Mouse (Mus musculus): Measurements from ENCODE around the gene Hoxa9. TPM values are rescaled to one million over a fixed set of nuclear protein-coding genes. Genes with fewer than 3 reads are reported as not detected.

The Hoxa9 gene
- polyA plus RNA-seq, 1 experiment from 2014 or later = 57.3 TPM

DNA sequence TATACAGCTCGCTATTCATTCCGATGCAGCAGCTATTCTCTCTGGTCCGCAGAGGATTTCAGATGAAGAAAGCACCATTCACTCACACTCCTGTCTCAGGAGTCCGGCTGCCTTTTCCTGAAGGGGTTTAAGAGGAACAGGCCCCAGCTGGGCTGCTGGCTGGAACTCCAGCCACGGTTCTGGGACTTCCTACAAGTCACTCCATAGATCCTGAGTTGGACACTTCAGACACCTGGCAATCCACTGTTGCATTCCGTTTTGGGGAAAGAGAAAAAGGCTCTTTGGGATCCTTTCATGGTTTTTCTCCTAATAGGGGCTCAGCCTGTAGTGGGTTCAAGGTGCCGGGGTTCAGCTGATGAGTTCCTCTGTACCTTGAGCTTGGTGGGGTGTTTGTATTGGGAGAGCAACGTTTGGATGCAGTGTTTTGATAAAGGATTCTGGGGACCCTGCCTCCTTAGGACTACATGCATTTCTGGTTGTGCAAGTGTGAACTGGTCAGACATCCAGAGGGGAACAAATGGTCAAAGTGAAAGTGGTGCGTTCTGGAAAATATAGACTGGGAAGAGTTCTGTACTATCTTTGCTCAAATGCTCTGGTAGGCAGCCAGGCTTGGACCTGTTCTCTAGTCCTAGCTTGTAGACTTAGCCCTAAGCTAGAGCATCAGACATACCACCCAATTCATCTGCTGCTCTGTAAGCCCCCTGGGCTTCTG, 31.0 kb upstream of the Hoxa9 start:
- H3K4me2 ChIP-seq (ENCODE audit: low read length) = no peak overlapping the region
- DNase-seq (ENCODE audit: low spot score) = peak; percentile 23
- no peak overlapping the region for H3K4me3 ChIP-seq (replicated peaks; ENCODE audit: low read depth, low read length)
- no peaks in the 10 kb centered on the region for H3K9me3 ChIP-seq (replicated peaks; ENCODE audit: low read length)
- peaks cover 72% of the 10 kb centered on the region for H3K27me3 ChIP-seq (ENCODE audit: insufficient read depth, low read length)
- TF ChIP-seq CTCF (IDR thresholded peaks at IDR 0.05; ENCODE audit: low read depth) = no peak
- H3K4me1 ChIP-seq (replicated peaks; ENCODE audit: insufficient read depth, low read length) = no peaks in the 10 kb centered on the region; the same call in 1 of the 2 replicates
- no peak overlapping the region for H3K9ac ChIP-seq (ENCODE audit: low read depth, low read length)
- 3% methylated on average over 9 of the region's 9 CpGs for WGBS
- no peak for ATAC-seq (replicated peaks; ENCODE audit: low FRiP score, low read depth)
- no peaks in the 10 kb centered on the region for H3K36me3 ChIP-seq (ENCODE audit: insufficient read depth, low read length)
- H3K27ac ChIP-seq = no peak overlapping the region

GRCm38 (mm10) chr6:52260654-52261575, 30.0 kb upstream of the Hoxa9 start, which contains the start of gene Hoxa13:
Gene Hoxa13 (minus strand): TSS chr6:52260880.
- peaks cover 64% of the 10 kb centered on the region for H3K27me3 ChIP-seq (ENCODE audit: insufficient read depth, low read length)
- no peaks in the 10 kb centered on the region for H3K9me3 ChIP-seq (replicated peaks; ENCODE audit: low read length)
- peak; percentile 48; the same call in 1 of the 2 replicates for ATAC-seq (replicated peaks; ENCODE audit: low FRiP score, low read depth)
- H3K9ac ChIP-seq (ENCODE audit: low read depth, low read length) = no peak within 1 kb of the TSS
- no peaks in the 10 kb centered on the region; the same call in 1 of the 2 replicates for H3K4me1 ChIP-seq (replicated peaks; ENCODE audit: insufficient read depth, low read length)
- peak; percentile 17 for DNase-seq (ENCODE audit: low spot score)
- H3K36me3 ChIP-seq (ENCODE audit: insufficient read depth, low read length) = no peaks in the 10 kb centered on the region
- peak within 1 kb of the TSS; percentile 37 for H3K4me3 ChIP-seq (replicated peaks; ENCODE audit: low read depth, low read length)
- no peak within 1 kb of the TSS for H3K27ac ChIP-seq
- H3K4me2 ChIP-seq (ENCODE audit: low read length) = peak within 1 kb of the TSS; percentile 55
- 1% methylated on average over 43 of the region's 72 CpGs for WGBS
- no peak for TF ChIP-seq CTCF (IDR thresholded peaks at IDR 0.05; ENCODE audit: low read depth)

DNA sequence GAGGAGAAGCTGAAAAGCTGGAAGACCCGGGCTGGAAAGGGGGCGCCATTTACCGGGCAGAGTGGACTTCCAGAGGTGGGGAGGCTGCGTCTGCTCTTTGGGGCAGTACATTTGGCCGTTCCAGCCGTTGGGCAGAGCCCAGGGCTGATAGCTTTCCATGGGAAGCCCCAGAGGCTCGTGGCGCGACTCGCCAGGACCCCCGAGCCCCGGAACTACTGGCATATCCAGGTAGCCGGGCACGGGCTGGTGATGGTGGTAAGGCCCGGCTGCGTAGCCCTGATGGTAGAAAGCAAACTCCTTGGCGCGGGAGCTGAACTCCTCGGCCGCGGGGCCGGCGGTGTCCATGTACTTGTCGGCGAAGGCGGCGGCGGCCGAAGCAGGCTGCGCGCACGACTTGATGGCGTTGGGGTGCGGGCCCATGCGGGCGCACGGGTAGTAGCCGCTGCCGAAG, 28.9 kb upstream of the Hoxa9 start:
- peak; percentile 12 for DNase-seq (ENCODE audit: low spot score)
- no peak overlapping the region for H3K9ac ChIP-seq (ENCODE audit: low read depth, low read length)

GRCm38 (mm10) chr6:52259081-52259790, 28.3 kb upstream of the Hoxa9 start:
- Histone ChIP-seq H3K9me3 (replicated peaks; ENCODE audit: low read length) (no peaks in the 10 kb centered on the region), H3K9ac (ENCODE audit: low read depth, low read length) (no peak overlapping the region), H3K4me1 (replicated peaks; ENCODE audit: insufficient read depth, low read length) (no peaks in the 10 kb centered on the region; the same call in 1 of the 2 replicates), H3K36me3 (ENCODE audit: insufficient read depth, low read length) (no peaks in the 10 kb centered on the region), H3K27me3 (ENCODE audit: insufficient read depth, low read length) (peaks cover 58% of the 10 kb centered on the region), H3K4me2 (ENCODE audit: low read length) (no peak overlapping the region), H3K27ac (no peak overlapping the region), H3K4me3 (replicated peaks; ENCODE audit: low read depth, low read length) (no peak overlapping the region)
- DNase-seq (ENCODE audit: low spot score) (peak; percentile 22), ATAC-seq (replicated peaks; ENCODE audit: low FRiP score, low read depth) (no peak)
- no peak for TF ChIP-seq CTCF (IDR thresholded peaks at IDR 0.05; ENCODE audit: low read depth)
- 2% methylated on average over 25 of the region's 25 CpGs for WGBS

More for the DNA sequence above, 28.9 kb upstream of the Hoxa9 start:
- H3K36me3 ChIP-seq (ENCODE audit: insufficient read depth, low read length) = no peaks in the 10 kb centered on the region
- H3K9me3 ChIP-seq (replicated peaks; ENCODE audit: low read length) = no peaks in the 10 kb centered on the region
- H3K4me3 ChIP-seq (replicated peaks; ENCODE audit: low read depth, low read length) = peak overlapping the region; percentile 25
- ATAC-seq (replicated peaks; ENCODE audit: low FRiP score, low read depth) = no peak
- peaks cover 61% of the 10 kb centered on the region for H3K27me3 ChIP-seq (ENCODE audit: insufficient read depth, low read length)
- WGBS = under 1% methylated on average over 39 of the region's 39 CpGs
- peak overlapping the region; percentile 55 for H3K4me2 ChIP-seq (ENCODE audit: low read length)
- no peak overlapping the region for H3K27ac ChIP-seq
- no peak for TF ChIP-seq CTCF (IDR thresholded peaks at IDR 0.05; ENCODE audit: low read depth)
- no peaks in the 10 kb centered on the region; the same call in 1 of the 2 replicates for H3K4me1 ChIP-seq (replicated peaks; ENCODE audit: insufficient read depth, low read length)

DNA sequence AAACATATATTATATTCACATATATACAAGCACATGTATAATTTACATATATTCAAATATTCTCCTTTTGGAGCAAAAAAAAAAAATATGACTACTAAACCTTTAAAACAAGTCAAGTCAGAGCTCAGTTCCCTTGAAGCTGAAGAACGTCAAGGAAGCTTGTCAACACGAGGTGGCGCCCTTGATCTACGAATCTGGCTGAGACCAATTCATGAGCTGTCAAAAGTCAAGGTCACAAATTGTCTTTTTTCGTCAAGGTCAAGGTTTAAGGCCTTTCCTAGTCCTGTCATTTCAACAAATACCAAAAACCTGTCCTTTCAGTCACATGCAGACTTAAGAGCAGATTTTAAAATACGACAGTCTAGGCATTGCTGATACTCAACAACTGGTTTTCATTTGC, 26.1 kb upstream of the Hoxa9 start:
- Histone ChIP-seq H3K9me3 (replicated peaks; ENCODE audit: low read length) (no peaks in the 10 kb centered on the region), H3K27me3 (ENCODE audit: insufficient read depth, low read length) (peaks cover 52% of the 10 kb centered on the region), H3K36me3 (ENCODE audit: insufficient read depth, low read length) (no peaks in the 10 kb centered on the region), H3K4me3 (replicated peaks; ENCODE audit: low read depth, low read length) (no peak overlapping the region), H3K27ac (no peak overlapping the region), H3K4me1 (replicated peaks; ENCODE audit: insufficient read depth, low read length) (peaks cover 8% of the 10 kb centered on the region; the same call in 1 of the 2 replicates), H3K9ac (ENCODE audit: low read depth, low read length) (no peak overlapping the region), H3K4me2 (ENCODE audit: low read length) (no peak overlapping the region)
- under 1% methylated on average over 6 of the region's 6 CpGs for WGBS
- peak; percentile 83 for TF ChIP-seq CTCF (IDR thresholded peaks at IDR 0.05; ENCODE audit: low read depth)
- peak; percentile 89 for DNase-seq (ENCODE audit: low spot score)
- ATAC-seq (replicated peaks; ENCODE audit: low FRiP score, low read depth) = no peak
